Mouse (Mus musculus): ENCODE data around the gene Cox8b.
"Not testable (repeated sequence)": the region's sequence is repeated elsewhere in the genome, so short reads cannot be mapped to it uniquely, and the experiment has no call there.

The Cox8b gene

GRCm38 (mm10) chr7:140914031-140914690, 13.9 kb upstream of the Cox8b start:
- in situ Hi-C loops (cut with MboI, MseI) = no loop called here

- in situ Hi-C loops (cut with MboI, MseI) = no loop called here
These were observed 12.7 kb upstream of the Cox8b start for GRCm38 (mm10) chr7:140912846-140913482.

GRCm38 (mm10) chr7:140912293-140912692, 12.0 kb upstream of the Cox8b start:
- in situ Hi-C loops (cut with MboI, MseI) = no loop called here

- in situ Hi-C loops (cut with MboI, MseI) = no loop called here
These were observed 8.4 kb upstream of the Cox8b start for GRCm38 (mm10) chr7:140908634-140909107.

- in situ Hi-C loops (cut with MboI, MseI) = no loop called here
These were observed 7.9 kb upstream of the Cox8b start for GRCm38 (mm10) chr7:140908181-140908580.

GRCm38 (mm10) chr7:140907697-140908096, 7.5 kb upstream of the Cox8b start:
- in situ Hi-C loops (cut with MboI, MseI) = no loop called here

GRCm38 (mm10) chr7:140907131-140907530, 6.9 kb upstream of the Cox8b start:
- in situ Hi-C loops (cut with MboI, MseI) = no loop called here

GRCm38 (mm10) chr7:140905642-140906081, 5.4 kb upstream of the Cox8b start:
- in situ Hi-C loops (cut with MboI, MseI) = no loop called here

GRCm38 (mm10) chr7:140903212-140903611, 3.0 kb upstream of the Cox8b start:
- in situ Hi-C loops (cut with MboI, MseI) = loop anchor here (5.0 kb wide), 1 partner anchor 61 kb away; no protein-coding TSS in a partner anchor

- in situ Hi-C loops (cut with MboI, MseI) = loop anchor here (5.0 kb wide), 1 partner anchor 60 kb away; no protein-coding TSS in a partner anchor
These were observed 2.0 kb upstream of the Cox8b start for GRCm38 (mm10) chr7:140902036-140902875.

- in situ Hi-C loops (cut with MboI, MseI) = no loop called here
These were observed 1.1 kb downstream of the Cox8b start for GRCm38 (mm10) chr7:140899121-140899520.

- in situ Hi-C loops (cut with MboI, MseI) = no loop called here
These were observed 2.4 kb downstream of the Cox8b start for GRCm38 (mm10) chr7:140897863-140898262.

GRCm38 (mm10) chr7:140894611-140895010, 5.6 kb downstream of the Cox8b start:
- in situ Hi-C loops (cut with MboI, MseI) = no loop called here

- in situ Hi-C loops (cut with MboI, MseI) = no loop called here
These were observed 6.2 kb downstream of the Cox8b start for GRCm38 (mm10) chr7:140894031-140894430.

- in situ Hi-C loops (cut with MboI, MseI) = not testable (repeated sequence)
These were observed 9.6 kb downstream of the Cox8b start for GRCm38 (mm10) chr7:140890636-140891035.

GRCm38 (mm10) chr7:140882469-140882803, 17.8 kb downstream of the Cox8b start:
- in situ Hi-C loops (cut with MboI, MseI) = loop anchor here (10.0 kb wide), 1 partner anchor 748 kb away; the partner anchor contains the start of gene Mtg1

GRCm38 (mm10) chr7:140881696-140882468, 18.4 kb downstream of the Cox8b start, which contains the start of the genes Psmd13 and Sirt3:
Gene Psmd13, plus strand, starts transcription at chr7:140881968.
Gene Sirt3, minus strand, starts transcription at chr7:140882309.
- in situ Hi-C loops (cut with MboI, MseI) = loop anchor here (10.0 kb wide), 1 partner anchor 747 kb away; the partner anchor contains the start of gene Mtg1

- in situ Hi-C loops (cut with MboI, MseI) = loop anchor here (10.0 kb wide), 1 partner anchor 746 kb away; the partner anchor contains the start of gene Mtg1
These were observed 19.3 kb downstream of the Cox8b start for GRCm38 (mm10) chr7:140880865-140881515.

- in situ Hi-C loops (cut with MboI, MseI) = loop anchor here (10.0 kb wide), 1 partner anchor 746 kb away; the partner anchor contains the start of gene Mtg1
These were observed 19.8 kb downstream of the Cox8b start for GRCm38 (mm10) chr7:140880419-140880818.

- in situ Hi-C loops (cut with MboI, MseI) = no loop called here
These were observed 20.9 kb downstream of the Cox8b start for GRCm38 (mm10) chr7:140879355-140879754.
